Mouse (Mus musculus) heart, embryonic 15.5 days (tissue): ENCODE results near the gene Dstyk. TPM values are rescaled to one million over a fixed set of nuclear protein-coding genes. Genes with fewer than 3 reads are reported as not detected.

Experiments
- ATAC-seq: fragments of 200-750 bp; cut with Nextera tagmentation; replicated peaks from 2 replicates; pipeline ENCODE4 v1.8.0; 2017; ENCODE audit warnings: low read depth, moderate TSS enrichment; ENCODE audit not compliant: insufficient number of reproducible peaks, insufficient read depth, low FRiP score
- H3K27ac ChIP-seq: fragments of 300-500 bp; sonication (generic); 2 replicates; pipeline ENCODE4 v1.5.1; 2015; ENCODE audit warnings: mild to moderate bottlenecking, inconsistent platforms
- H3K27me3 ChIP-seq: fragments of 300-500 bp; sonication (generic); 2 replicates; pipeline ENCODE4 v1.6.1; 2015; ENCODE audit warnings: inconsistent platforms
- H3K36me3 ChIP-seq: fragments of 300-500 bp; sonication (generic); 2 replicates; pipeline ENCODE4 v1.6.1; 2015; ENCODE audit warnings: mild to moderate bottlenecking, inconsistent platforms
- H3K4me1 ChIP-seq: fragments of 300-500 bp; sonication (generic); replicated peaks from 2 replicates; pipeline ENCODE4 v1.6.1; 2015; ENCODE audit warnings: inconsistent platforms
- H3K4me2 ChIP-seq: fragments of 300-500 bp; sonication (generic); 2 replicates; pipeline ENCODE4 v1.6.1; 2015; ENCODE audit warnings: inconsistent platforms, mild to moderate bottlenecking, moderate library complexity
- H3K4me3 ChIP-seq: fragments of 300-500 bp; sonication (generic); 2 replicates; pipeline ENCODE4 v1.5.1; 2015; ENCODE audit warnings: mild to moderate bottlenecking, inconsistent platforms
- H3K9ac ChIP-seq: fragments of 300-500 bp; sonication (generic); 2 replicates; pipeline ENCODE4 v1.6.1; 2015; ENCODE audit warnings: mild to moderate bottlenecking, inconsistent platforms
- H3K9me3 ChIP-seq: fragments of 300-500 bp; sonication (generic); replicated peaks from 2 replicates; pipeline ENCODE4 v1.6.1; 2016; ENCODE audit warnings: inconsistent platforms
- WGBS: fragments of 180-500 bp; shearing (Covaris S2); methylation state at CpG from one replicate; pipeline ENCODE4 v1.1.7; 2015; ENCODE audit warnings: mixed read lengths; 5-methylcytosine and 5-hydroxymethylcytosine counted together
- polyA plus RNA-seq: library from polyadenylated mRNA; unstranded; fragments of >200 nt; fragmentation: Nextera tagmentation; extraction: Ambion mirVana; gene quantifications from 2 replicates; pipeline ENCODE4 v1.2.1, GENCODE M21; 2015

Gene Dstyk
- 9.2 and 11.1 TPM in 2 replicates for polyA plus RNA-seq

GRCm38 (mm10) chr1:132417319-132418251, at the start of gene Dstyk:
Gene Dstyk, plus strand, starts transcription at chr1:132417555.
- no peaks in the 10 kb centered on the region for H3K36me3 ChIP-seq
- H3K4me3 ChIP-seq: peak within 1 kb of the TSS; percentile 72
- peak within 1 kb of the TSS; percentile 77 for H3K9ac ChIP-seq
- H3K27me3 ChIP-seq: no peaks in the 10 kb centered on the region
- peak within 1 kb of the TSS; percentile 95 for H3K27ac ChIP-seq
- H3K9me3 ChIP-seq: no peaks in the 10 kb centered on the region
- H3K4me1 ChIP-seq: peaks cover 17% of the 10 kb centered on the region
- WGBS: 1% methylated on average over 81 of the region's 85 CpGs
- ATAC-seq: peak; percentile 99
- peak within 1 kb of the TSS; percentile 66 for H3K4me2 ChIP-seq

DNA sequence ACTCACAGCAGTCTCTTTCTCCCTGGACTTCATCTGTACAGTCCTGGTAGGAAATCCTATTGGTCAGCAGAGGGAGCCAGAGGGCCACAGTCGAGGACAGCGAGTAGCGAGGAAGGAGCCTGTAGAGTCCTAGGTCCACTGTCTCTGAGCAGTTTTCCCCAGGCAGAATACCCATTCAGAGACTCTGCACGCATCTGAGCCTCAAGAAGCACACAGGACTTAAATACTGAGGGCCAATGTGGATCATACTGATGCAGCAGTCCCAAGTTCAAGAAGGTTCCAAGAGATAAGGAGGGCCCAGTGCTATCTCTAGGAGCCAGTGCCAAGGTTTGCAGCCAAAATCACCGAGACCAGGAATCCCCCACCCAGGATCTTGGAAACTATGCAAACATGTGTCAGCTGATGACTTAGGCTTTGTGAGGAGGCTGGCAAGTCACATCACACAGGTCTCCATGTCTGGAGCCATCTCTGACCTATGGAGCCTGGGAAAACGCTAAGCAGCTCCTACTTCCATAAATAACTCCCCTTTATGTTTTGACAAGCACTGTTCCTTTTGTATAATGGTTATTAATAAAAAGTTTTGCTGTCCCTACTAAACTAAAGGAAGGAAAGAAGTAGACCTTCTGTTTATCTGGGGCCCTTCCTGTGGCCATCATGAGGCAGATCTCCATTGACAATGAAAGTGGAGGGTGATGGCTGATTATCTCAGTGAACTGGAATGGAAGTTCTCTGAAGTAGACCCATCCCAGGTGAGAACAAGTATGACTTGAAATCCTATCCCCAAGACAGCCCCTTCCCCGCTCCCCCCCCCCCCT, 49.5 kb upstream of the Dstyk start:
- H3K36me3 ChIP-seq: no peaks in the 10 kb centered on the region
- H3K4me1 ChIP-seq: peaks cover 39% of the 10 kb centered on the region
- H3K4me2 ChIP-seq: 0 out of 2 replicates have a peak overlapping the region, but pooled peaks have one; percentile 6
- 23% methylated on average over 7 of the region's 7 CpGs for WGBS
- 0 out of 2 replicates have a peak overlapping the region, but pooled peaks have one; percentile 16 for H3K27ac ChIP-seq
- no peaks in the 10 kb centered on the region for H3K9me3 ChIP-seq
- H3K9ac ChIP-seq: no peak overlapping the region
- H3K4me3 ChIP-seq: no peak overlapping the region
- no peaks in the 10 kb centered on the region for H3K27me3 ChIP-seq
- peak; percentile 82 for ATAC-seq

DNA sequence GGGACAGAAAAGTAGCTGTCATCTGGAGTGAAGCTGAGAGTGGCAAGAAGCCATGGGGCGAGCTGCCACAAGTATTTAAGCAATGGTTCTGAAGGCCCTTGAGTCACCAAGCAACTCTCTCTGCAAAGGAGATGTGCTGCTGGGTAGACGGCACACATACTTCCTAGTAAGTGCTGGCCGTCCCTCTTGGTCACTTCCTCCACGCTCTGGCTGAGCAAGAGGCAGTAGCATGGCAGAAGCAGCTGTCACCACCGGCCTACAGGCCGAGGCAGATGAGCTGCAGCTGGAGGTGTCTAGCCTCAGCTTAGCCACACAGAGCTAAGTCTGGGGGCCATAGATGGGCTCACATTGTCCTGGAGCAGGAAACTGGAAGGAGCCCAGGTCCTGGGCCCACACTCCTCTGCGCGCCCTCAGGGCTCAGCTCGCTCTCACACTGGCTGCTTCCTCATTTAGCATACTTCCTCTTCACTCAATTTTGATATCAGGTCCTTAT, 46.6 kb upstream of the Dstyk start:
- 66% methylated on average over 9 of the region's 9 CpGs for WGBS
- ATAC-seq: no peak
- no peak overlapping the region for H3K9ac ChIP-seq
- no peaks in the 10 kb centered on the region for H3K9me3 ChIP-seq
- H3K27ac ChIP-seq: peak overlapping the region; percentile 38; the same call in 1 of the 2 replicates
- H3K4me2 ChIP-seq: no peak overlapping the region
- H3K4me3 ChIP-seq: no peak overlapping the region
- H3K4me1 ChIP-seq: peaks cover 67% of the 10 kb centered on the region
- no peaks in the 10 kb centered on the region for H3K27me3 ChIP-seq
- no peaks in the 10 kb centered on the region for H3K36me3 ChIP-seq

DNA sequence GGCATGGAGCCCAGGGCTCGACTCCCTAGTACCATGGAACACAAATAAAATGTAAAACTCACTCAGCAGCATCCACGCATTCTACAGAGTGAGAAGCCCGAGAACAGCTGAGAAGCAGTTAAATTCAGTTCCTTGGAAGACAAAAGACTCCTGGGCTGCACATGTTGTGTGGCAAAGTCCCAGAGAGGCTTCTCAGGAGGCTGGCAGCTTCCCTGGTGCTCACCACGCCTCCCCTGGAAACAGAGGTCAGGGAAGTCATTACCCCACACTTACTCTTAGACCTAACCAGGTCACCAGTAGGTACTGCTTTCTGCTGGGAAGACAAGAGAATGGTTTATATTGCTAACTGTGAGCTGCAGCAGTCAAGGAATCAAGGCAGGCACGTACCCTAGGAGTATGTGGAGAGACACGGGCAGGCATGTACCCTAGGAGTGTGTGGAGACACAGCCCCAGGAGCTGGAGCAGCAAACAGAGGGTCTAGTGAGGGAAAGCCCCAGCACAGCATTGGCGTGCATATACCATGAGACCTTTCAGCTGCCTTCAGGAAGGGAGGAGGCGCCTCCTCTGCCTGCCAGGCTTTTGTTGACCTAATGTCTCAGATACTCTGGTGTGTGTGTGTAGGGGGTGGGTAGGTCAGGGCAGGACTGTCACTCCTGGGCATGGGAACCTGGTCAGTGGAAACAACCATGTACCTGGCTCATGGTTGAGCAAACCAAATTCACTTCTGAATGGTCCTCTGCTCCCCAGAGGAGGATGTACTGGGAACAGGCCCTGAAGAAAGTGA, 45.9 kb upstream of the Dstyk start:
- Histone ChIP-seq H3K4me1 (peaks cover 75% of the 10 kb centered on the region), H3K4me3 (no peak overlapping the region), H3K27ac (peak overlapping the region; percentile 38; the same call in 1 of the 2 replicates), H3K27me3 (no peaks in the 10 kb centered on the region), H3K9me3 (no peaks in the 10 kb centered on the region), H3K4me2 (no peak overlapping the region), H3K9ac (no peak overlapping the region), H3K36me3 (no peaks in the 10 kb centered on the region)
- WGBS: 68% methylated on average over 8 of the region's 8 CpGs
- ATAC-seq: no peak

DNA sequence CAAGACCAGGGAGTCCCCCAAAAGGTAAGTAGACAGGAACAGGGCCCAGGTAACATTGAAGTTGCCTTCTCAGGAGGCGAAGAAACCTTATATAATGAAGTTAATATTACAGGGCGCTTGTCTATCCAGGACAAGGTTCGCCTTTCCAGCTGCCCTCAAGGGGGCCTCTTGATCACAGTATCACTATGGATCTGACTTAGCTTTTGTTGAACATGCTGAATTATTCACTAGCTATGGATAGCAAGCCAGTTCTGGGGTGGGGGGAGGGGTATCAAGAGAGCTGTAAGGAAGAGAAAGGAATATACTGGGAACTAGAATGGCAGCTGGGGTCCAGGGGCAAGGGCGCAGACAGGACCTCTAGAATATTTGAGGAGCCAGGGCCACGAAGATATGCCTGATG, 45.0 kb upstream of the Dstyk start:
- Histone ChIP-seq H3K9ac (no peak overlapping the region), H3K4me2 (no peak overlapping the region)

GRCm38 (mm10) chr1:132372896-132373534, 44.3 kb upstream of the Dstyk start:
- 68% methylated on average over 6 of the region's 6 CpGs for WGBS
- Histone ChIP-seq H3K4me2 (no peak overlapping the region), H3K27ac (peak overlapping the region; percentile 71)

More for the DNA sequence above, 45.0 kb upstream of the Dstyk start:
- no peak overlapping the region for H3K27ac ChIP-seq
- peaks cover 78% of the 10 kb centered on the region for H3K4me1 ChIP-seq
- H3K9me3 ChIP-seq: no peaks in the 10 kb centered on the region
- ATAC-seq: no peak
- H3K4me3 ChIP-seq: no peak overlapping the region
- 83% methylated on average over 5 of the region's 5 CpGs for WGBS
- H3K36me3 ChIP-seq: no peaks in the 10 kb centered on the region
- no peaks in the 10 kb centered on the region for H3K27me3 ChIP-seq

GRCm38 (mm10) chr1:132374140-132374872, 43.0 kb upstream of the Dstyk start:
- peaks cover 73% of the 10 kb centered on the region for H3K4me1 ChIP-seq
- no peak overlapping the region for H3K9ac ChIP-seq

More at GRCm38 (mm10) chr1:132372896-132373534, 44.3 kb upstream of the Dstyk start:
- Histone ChIP-seq H3K4me1 (peaks cover 76% of the 10 kb centered on the region), H3K9me3 (no peaks in the 10 kb centered on the region), H3K27me3 (no peaks in the 10 kb centered on the region), H3K4me3 (no peak overlapping the region), H3K36me3 (no peaks in the 10 kb centered on the region), H3K9ac (no peak overlapping the region)
- no peak for ATAC-seq

DNA sequence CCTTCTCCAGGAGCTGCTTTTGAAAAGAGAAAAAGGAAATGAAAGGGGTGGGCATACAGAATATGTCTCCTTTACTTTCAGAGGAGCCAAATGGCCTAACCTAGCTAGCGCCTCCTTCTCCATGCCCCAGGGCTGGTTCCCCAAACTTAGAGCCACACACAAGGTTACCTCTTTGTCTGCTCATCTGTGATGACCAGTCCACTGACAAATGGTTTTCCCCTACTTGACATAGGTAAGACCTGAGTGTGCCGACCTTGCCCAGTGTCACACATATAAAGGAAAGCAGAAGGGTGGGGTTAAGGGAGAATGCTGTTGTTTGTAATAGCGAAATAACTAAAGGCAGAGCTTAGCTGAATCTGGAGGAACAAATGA, 42.5 kb upstream of the Dstyk start:
- ATAC-seq: no peak
- H3K27ac ChIP-seq: peak overlapping the region; percentile 71
- H3K9ac ChIP-seq: no peak overlapping the region
- no peaks in the 10 kb centered on the region for H3K27me3 ChIP-seq
- no peaks in the 10 kb centered on the region; the same call in 1 of the 2 replicates for H3K36me3 ChIP-seq
- peaks cover 73% of the 10 kb centered on the region for H3K4me1 ChIP-seq
- 61% methylated on average over 3 of the region's 3 CpGs for WGBS
- H3K4me2 ChIP-seq: no peak overlapping the region
- H3K4me3 ChIP-seq: no peak overlapping the region
- H3K9me3 ChIP-seq: no peaks in the 10 kb centered on the region

More at GRCm38 (mm10) chr1:132374140-132374872, 43.0 kb upstream of the Dstyk start:
- Histone ChIP-seq H3K27me3 (no peaks in the 10 kb centered on the region), H3K36me3 (no peaks in the 10 kb centered on the region; the same call in 1 of the 2 replicates), H3K9me3 (no peaks in the 10 kb centered on the region), H3K4me2 (peak overlapping the region; percentile 2; the same call in 1 of the 2 replicates), H3K27ac (peak overlapping the region; percentile 71), H3K4me3 (no peak overlapping the region)
- WGBS: 25% methylated on average over 5 of the region's 5 CpGs
- ATAC-seq: peak; percentile 36; the same call in 1 of the 2 replicates

- WGBS: 23% methylated on average over 4 of the region's 4 CpGs
- peak; percentile 44 for ATAC-seq
- Histone ChIP-seq H3K36me3 (peaks cover 3% of the 10 kb centered on the region; the same call in 1 of the 2 replicates), H3K27ac (peak overlapping the region; percentile 71), H3K27me3 (no peaks in the 10 kb centered on the region), H3K4me3 (no peak overlapping the region), H3K4me1 (peaks cover 72% of the 10 kb centered on the region), H3K4me2 (peak overlapping the region; percentile 19), H3K9ac (no peak overlapping the region), H3K9me3 (no peaks in the 10 kb centered on the region)
These were observed 42.1 kb upstream of the Dstyk start for GRCm38 (mm10) chr1:132375256-132375655.
